Mouse (Mus musculus): Measurements from ENCODE around the gene Hoxa10.
A peak's percentile ranks its signal among the peaks of the same experiment; 100 is the strongest.

Hoxa10 gene

GRCm38 (mm10) chr6:52229558-52230416, 10.9 kb downstream of the Hoxa10 start:
- no peak for DNase-seq

GRCm38 (mm10) chr6:52228475-52229465, 11.9 kb downstream of the Hoxa10 start:
- no peak for DNase-seq

GRCm38 (mm10) chr6:52227470-52228222, 13.0 kb downstream of the Hoxa10 start:
- DNase-seq = no peak

DNA sequence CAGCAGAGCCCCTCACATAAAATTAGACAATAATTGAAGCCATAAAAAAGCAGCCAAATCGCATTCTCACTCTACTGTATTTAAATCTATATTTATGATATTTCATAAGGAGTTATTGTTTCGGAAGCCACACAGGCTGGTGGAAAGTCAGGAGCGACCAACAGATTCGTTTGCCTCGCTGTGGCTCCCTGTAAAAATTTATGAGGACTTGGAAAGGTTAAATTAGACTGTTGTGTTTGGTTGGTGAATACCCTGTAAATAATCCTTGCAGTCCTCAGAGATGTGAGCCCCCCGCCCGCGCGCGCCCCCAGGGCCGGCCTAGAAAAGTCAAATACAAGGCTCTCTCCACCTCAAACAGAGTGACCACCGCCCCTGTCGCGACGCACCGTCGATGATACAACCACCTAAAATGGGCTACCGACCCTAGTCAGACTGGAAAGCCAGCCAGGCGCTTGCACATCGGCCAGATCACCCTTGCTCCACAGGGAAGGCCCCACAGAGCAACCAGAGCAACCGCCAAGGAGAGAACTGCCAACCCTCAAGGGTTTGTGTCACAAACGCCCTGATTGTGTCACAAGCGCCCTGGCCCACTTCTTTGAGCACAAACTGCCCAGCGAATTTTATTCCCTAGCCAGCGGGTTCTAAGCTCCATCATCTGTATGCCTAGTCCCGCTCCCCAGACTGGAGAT, 13.9 kb downstream of the Hoxa10 start:
- DNase-seq = no peak

DNA sequence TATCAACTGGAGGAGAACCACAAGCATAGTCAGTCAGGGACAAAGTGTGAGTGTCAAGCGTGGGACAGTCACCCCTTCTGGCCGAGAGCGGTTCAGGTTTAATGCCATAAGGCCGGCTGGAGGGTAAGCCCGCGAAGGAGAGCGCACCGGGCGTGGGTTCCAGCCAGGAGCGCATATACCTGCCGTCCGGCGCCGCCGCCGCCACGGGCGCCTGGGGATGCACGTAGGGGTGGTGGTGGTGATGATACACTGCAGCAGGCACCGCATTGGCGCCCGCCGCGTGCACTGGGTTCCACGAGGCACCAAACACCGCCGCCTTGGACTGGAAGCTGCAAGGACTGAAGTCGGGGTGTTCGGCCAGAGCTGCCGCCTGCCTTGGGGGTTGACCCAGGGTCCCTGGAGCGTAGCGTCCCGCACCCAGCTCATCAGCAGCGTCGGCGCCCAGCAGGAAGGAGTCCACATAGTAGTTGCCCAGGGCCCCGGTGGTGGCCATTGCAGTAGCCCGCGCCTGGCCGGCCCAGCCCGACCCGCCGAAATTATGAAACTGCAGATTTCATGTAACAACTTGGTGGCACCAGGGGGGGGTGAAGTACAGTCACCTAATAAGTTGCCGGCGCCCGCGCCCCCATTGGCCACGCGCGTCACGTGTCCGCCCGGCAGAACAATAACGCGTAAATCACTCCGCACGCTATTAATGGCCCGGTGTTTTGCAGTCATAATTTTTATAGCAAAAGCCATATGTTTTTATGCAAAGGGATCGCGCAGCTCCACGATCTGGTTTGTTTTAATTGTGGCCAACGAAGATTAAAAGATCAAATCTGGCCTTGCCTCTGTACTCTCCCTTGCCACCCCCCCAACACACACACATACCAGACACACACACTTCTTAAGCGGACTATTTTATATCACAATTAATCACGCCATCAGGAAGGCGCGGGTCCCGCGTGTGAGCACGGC, 14.8 kb downstream of the Hoxa10 start:
- no peak for DNase-seq

DNA sequence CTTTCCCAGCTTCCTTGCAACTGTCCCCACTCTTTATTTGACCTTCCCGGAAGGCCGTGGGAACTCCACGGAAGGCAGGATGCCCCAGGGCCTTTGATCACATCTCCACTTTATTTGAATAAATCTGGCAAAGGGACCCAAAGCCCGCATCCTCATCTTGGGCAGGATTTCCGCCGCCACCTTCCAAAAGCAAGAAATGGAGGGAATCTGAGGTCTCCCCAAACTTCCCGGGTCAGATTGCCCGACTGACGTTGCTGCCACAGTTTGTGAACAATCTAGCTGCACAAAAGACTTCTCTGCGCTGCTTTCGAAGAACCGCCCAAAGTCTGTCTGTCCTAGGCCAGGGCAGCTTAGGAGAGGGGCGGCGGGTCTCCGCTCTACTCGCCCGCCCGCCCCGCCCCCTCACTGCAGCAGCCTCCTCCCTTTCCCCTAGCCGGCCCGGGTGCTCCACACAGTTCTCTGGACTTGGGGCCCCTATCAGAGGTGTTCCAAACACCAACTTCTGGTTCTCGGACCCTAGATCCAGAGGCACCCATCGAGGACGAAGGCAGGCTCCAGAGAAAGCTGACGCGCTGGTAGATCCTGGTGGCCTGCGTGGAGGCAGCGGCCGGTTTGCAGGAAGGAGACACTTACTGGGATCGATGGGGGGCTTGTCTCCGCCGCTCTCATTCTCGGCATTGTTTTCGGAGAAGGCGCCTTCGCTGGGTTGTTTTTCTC, 15.6 kb downstream of the Hoxa10 start:
- no peak for DNase-seq

GRCm38 (mm10) chr6:52223939-52224760, 16.5 kb downstream of the Hoxa10 start:
- DNase-seq = no peak

DNA sequence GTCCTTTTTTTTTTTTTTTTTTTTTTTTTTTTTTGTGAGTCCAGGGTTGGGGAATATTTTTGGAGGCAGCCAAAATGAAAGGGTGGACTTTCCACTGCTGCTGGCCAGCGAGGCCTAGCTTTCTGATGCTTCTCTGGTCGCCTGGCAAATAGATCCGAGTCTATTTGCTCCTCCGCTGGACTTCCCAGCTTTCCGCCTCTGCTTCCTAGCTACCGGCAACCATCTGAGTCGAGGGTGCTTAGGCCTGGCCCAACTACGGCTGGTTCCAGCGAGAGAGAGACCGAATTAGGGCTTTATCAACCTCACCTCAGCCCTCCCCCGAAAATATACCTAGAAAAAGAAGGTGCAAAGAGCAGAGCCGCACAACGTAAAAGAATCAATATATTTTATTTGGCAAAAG, 17.9 kb downstream of the Hoxa10 start:
- no peak for DNase-seq

GRCm38 (mm10) chr6:52221993-52222685, 18.5 kb downstream of the Hoxa10 start:
- DNase-seq = no peak

DNA sequence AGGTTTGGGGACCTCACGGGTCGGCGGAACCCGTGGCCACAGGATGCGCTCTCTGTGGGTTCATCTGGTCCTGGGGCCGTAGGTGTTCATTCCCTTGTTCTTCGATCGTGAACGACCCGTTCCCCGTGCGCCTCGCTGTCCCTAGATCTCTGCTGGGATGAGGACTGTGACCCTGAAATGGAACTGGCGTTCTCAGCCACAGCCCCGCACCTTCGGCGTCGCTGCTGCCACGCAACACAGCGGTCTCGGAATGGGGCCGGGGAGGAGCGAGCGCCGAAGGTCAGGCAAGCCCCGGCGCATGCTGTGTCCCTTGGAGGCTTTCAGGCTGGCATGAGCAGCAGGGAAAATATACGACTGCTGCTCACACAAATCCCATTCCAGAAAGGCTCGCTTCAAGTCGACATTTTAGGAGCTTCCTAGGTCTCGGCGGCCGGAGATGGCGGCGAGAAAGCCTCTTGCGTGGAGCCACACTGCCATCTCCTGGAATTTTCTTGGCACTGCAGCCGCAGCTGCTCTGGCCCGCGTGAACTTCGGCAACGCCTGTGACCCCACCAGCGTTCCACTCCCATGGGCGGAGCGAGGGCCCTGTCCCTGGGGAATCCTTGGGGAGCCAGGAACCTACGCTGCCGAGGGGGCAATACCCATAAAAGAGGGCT, 19.2 kb downstream of the Hoxa10 start, which contains the start of gene Hoxa7:
Gene Hoxa7 (minus strand): TSS at position 518 of the 656 bp plus-strand sequence.
- DNase-seq = peak; percentile 72

DNA sequence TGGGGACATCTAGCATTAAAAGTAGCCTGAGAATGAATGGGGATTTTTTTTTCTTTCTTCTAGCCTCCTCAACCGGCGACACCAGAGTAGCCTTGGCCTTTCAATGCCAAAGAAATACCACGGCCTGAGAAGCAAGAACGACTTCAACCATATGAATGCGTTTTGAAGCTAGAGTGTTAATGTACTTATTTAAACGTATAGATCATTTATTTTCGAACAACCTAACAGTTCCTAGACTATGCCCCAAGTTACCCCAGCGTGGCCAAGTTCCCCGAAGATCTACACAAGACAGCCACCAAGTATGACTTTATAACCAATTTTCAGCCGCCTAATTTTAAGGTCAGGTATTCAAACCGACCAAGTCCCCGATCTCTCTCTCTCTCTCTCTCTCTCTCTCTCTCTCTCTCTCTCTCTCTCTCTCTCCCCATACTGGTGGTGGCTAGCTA, 19.8 kb downstream of the Hoxa10 start:
- DNase-seq = no peak

DNA sequence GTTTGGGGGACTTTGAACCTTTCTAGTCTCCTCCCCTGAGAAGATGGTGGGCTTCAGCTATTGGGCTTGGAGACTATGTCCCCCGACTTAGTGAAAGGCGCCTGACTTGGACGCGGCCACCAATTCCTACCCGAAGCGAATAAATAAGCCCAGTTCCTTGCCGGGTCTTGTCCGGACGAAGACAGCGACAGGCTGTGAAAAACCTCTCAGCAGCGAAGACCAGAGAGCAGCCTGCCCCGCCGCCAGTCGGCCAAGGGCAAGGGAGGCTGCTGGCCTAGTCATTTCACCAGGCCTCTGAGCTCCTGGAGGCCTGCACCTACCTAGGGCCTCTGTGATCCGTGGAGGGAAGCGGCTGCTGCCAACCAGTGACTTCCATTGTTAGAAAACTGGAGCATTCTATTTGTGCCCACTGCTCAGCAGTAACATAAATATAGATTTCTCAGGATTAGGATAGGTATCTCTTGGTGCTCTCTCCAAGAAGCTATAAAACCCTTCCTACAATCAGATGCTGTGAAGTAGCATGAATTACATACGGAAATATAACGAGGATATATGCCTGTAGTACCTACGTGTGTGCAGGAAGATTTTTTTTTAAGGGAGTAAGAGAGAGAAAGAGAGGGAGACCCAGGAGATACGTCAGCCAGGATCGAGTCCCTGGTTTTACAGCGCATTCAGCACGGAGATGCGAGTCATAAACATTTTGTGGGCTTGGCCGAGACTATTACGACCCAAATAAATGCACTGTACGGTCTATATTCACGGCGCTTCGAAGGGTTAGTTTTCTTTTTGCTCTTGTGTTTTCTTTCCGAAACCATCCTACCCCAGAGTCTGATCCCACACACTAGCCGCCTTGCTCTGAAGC, 20.4 kb downstream of the Hoxa10 start:
- DNase-seq = no peak

GRCm38 (mm10) chr6:52219234-52219942, 21.3 kb downstream of the Hoxa10 start:
- DNase-seq = no peak

DNA sequence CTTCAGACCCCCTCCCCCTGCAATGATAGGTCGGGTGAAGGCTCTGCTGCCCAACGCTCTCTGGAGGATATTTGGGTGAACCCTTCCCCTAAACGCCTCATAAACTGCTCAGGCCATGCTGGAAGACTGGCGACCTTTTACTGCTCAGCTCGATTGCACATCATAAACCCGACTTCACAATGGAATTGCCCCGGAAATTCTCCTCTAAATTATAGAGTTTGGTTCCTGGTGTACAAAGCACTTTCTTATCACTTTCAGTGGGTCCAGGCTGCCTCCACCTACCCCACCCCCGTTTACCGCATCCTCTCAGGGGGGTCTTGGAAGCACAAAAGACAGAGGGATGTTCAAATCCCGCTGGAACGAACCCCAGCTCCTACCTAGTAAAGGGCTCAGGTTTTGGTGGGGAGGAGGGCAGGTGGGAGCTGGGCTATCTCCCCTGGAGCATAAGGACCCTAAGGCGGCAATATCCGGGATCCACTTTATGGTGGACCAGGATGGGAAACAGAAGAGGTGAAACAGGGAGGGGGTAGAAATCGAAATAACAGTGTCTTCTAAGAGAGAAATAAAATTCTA, 21.9 kb downstream of the Hoxa10 start:
- DNase-seq = no peak

- DNase-seq = no peak
Observed at GRCm38 (mm10) chr6:52217895-52218642, 22.6 kb downstream of the Hoxa10 start.
